Mouse (Mus musculus) testis, adult 2 months (tissue): ENCODE results near the gene Gm12184.

Experiments
- CTCF ChIP-seq: fragments of 200-500 bp; IDR thresholded peaks from 2 replicates; pipeline ENCODE4 v1.5.1; 2012; ENCODE audit warnings: low read depth, mild to moderate bottlenecking, inconsistent platforms, low read length, moderate library complexity; ENCODE audit not compliant: control insufficient read depth, insufficient read depth, insufficient replicate concordance
- POLR2A ChIP-seq: fragments of 200-500 bp; IDR thresholded peaks from 2 replicates; pipeline ENCODE4 v1.6.1; 2012; ENCODE audit warnings: low read depth, mild to moderate bottlenecking, inconsistent platforms, low read length, moderate library complexity; ENCODE audit not compliant: control insufficient read depth

DNA sequence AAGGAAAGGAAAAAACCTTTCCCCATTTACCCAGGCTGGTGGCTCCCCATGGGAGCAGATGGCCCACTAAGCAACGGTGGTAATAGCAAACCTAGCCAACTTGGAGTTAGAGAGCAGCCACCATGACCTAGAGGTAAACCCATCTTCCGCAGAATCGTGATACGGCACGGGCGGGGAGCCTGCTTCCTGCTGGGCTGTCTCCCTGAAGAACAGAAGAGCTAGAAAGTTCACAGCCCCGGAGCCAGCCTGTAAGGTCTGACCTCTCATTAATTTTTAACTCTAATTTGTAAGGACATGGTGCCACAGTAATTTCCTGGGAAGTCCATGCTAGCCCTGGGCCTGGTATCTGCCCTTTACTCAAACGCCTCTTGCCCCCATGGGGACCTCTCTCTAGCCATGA lies 35.5 kb downstream of the Gm12184 start:
- TF ChIP-seq CTCF (no peak), POLR2A (no peak)
